In genomic region chr8:95001655-95002054, GRCm38 (mm10) we compare ENCODE assay signal across 8 mouse cellular contexts. TPM values are rescaled to one million over a fixed set of nuclear protein-coding genes. Genes with fewer than 3 reads are reported as not detected.
DNase-seq lines count a peak whose midpoint lies in the region; ATAC-seq and TF ChIP-seq lines count a peak whose summit lies in the region.

No protein-coding gene starts in this region.

- peak overlapping the region; percentile 26; the same call in 1 of the 2 replicates for H3K27ac ChIP-seq in intestine, embryonic 16.5 days (ENCODE audit: low read length)
- H3K27ac ChIP-seq in midbrain, embryonic 12.5 days (replicated peaks) = peak overlapping the region; percentile 99; the same call in 1 of the 2 replicates
- no peak overlapping the region for H3K27ac ChIP-seq in small intestine, adult 2 months (ENCODE audit: insufficient read depth, low read depth, low read length)

- H3K36me3 ChIP-seq in intestine, embryonic 16.5 days (ENCODE audit: control insufficient read depth, insufficient read depth, low read length) = no peaks in the 10 kb centered on the region
- H3K36me3 ChIP-seq in midbrain, embryonic 12.5 days = peaks cover 55% of the 10 kb centered on the region
- H3K36me3 ChIP-seq in small intestine, adult 2 months (ENCODE audit: control insufficient read depth, insufficient read depth, low read length) = peaks cover 4% of the 10 kb centered on the region; the same call in 1 of the 2 replicates

- no peaks in the 10 kb centered on the region for H3K27me3 ChIP-seq in intestine, embryonic 16.5 days (replicated peaks; ENCODE audit: control insufficient read depth, insufficient read depth, low read length)
- no peaks in the 10 kb centered on the region for H3K27me3 ChIP-seq in midbrain, embryonic 12.5 days
- no peaks in the 10 kb centered on the region for H3K27me3 ChIP-seq in small intestine, adult 2 months (ENCODE audit: control insufficient read depth, insufficient read depth, low read length)

- no peak overlapping the region for H3K4me2 ChIP-seq in intestine, embryonic 16.5 days (ENCODE audit: low read depth, low read length)
- peak overlapping the region; percentile 89 for H3K4me2 ChIP-seq in midbrain, embryonic 12.5 days (replicated peaks)

- WGBS in intestine, embryonic 16.5 days = 11% methylated on average over 7 of the region's 7 CpGs
- 6% methylated on average over 7 of the region's 7 CpGs for WGBS in midbrain, embryonic 12.5 days
- 5% methylated on average over 7 of the region's 7 CpGs for WGBS in small intestine, adult 2 months

- intact Hi-C loops in left cerebral cortex, postnatal 4 days (cut with DNase I) = loop anchor here (5.0 kb wide), 1 partner anchor 49 kb away; no protein-coding TSS in a partner anchor

- TF ChIP-seq POLR2A in small intestine, adult 2 months (IDR thresholded peaks at IDR 0.05; ENCODE audit: low read depth, low read length) = no peak

- H3K9ac ChIP-seq in intestine, embryonic 16.5 days (ENCODE audit: low read depth, low read length) = 0 out of 2 replicates have a peak overlapping the region, but pooled peaks have one; percentile 39
- H3K9ac ChIP-seq in midbrain, embryonic 12.5 days (replicated peaks) = no peak overlapping the region

- H3K4me3 ChIP-seq in intestine, embryonic 16.5 days (ENCODE audit: low read length) = no peak overlapping the region
- peak overlapping the region; percentile 66; the same call in 1 of the 2 replicates for H3K4me3 ChIP-seq in midbrain, embryonic 12.5 days
- no peak overlapping the region for H3K4me3 ChIP-seq in small intestine, adult 2 months (ENCODE audit: low read depth, low read length)

- no peaks in the 10 kb centered on the region for H3K9me3 ChIP-seq in intestine, embryonic 16.5 days (ENCODE audit: control insufficient read depth, low read length)
- H3K9me3 ChIP-seq in midbrain, embryonic 12.5 days = no peaks in the 10 kb centered on the region

- H3K4me1 ChIP-seq in intestine, embryonic 16.5 days (ENCODE audit: control insufficient read depth, insufficient read depth, low read length) = peaks cover 28% of the 10 kb centered on the region
- H3K4me1 ChIP-seq in midbrain, embryonic 12.5 days = peaks cover 58% of the 10 kb centered on the region
- H3K4me1 ChIP-seq in small intestine, adult 2 months (ENCODE audit: control insufficient read depth, insufficient read depth, insufficient read length, low read length) = peaks cover 4% of the 10 kb centered on the region

- ATAC-seq in granulocyte monocyte progenitor cell, adult 5-6 weeks (replicated peaks; ENCODE audit: poor library complexity, severe bottlenecking) = peak; percentile 71
- ATAC-seq in intestine, embryonic 16.5 days = peak; percentile 69
- ATAC-seq in midbrain, embryonic 12.5 days (ENCODE audit: low FRiP score, low read depth) = peak; percentile 62

- peak; percentile 54 for DNase-seq in 3134 (ENCODE audit: extremely low read depth, insufficient read length, low spot score)
- DNase-seq in adrenal gland, adult 2 months = peak; percentile 84
- peak; percentile 87 for DNase-seq in embryo, embryonic 11 days
- peak; percentile 79 for DNase-seq in left cerebral cortex, postnatal 4 days

- TF ChIP-seq CTCF in small intestine, adult 2 months (IDR thresholded peaks at IDR 0.05; ENCODE audit: extremely low read depth, insufficient read length, insufficient replicate concordance, low read depth, low read length) = peak; percentile 92

RNA-seq across cellular contexts. Expression of gene Adgrg3, which starts 15.8 kb away (rescaled TPM):
- total RNA-seq in adrenal gland, adult 2 months (2021) = 1 to 10 TPM; 2.0 to 2.8 TPM
- 9.1 and 11.2 TPM in 2 replicates for polyA plus RNA-seq in adrenal gland, adult 2 months (2012; rRNA removed)
- total RNA-seq in granulocyte monocyte progenitor cell, adult 5-6 weeks (2014; fragmentation: Nextera tagmentation) = 142 and 175 TPM in 2 replicates
- total RNA-seq in granulocyte monocyte progenitor cell, adult 5-6 weeks (2017) = 170 and 173 TPM in 2 replicates
- polyA plus RNA-seq in intestine, embryonic 16.5 days (2015; fragmentation: Nextera tagmentation; extraction: Ambion mirVana) = 3.0 and 3.6 TPM in 2 replicates
- 1 to 10 TPM; 1.1 to 2.1 TPM for total RNA-seq in left cerebral cortex, postnatal 4 days (2021)
- 1.7 and 2.7 TPM in 2 replicates for polyA plus RNA-seq in midbrain, embryonic 12.5 days (2016; fragmentation: Nextera tagmentation; extraction: Ambion mirVana)
- polyA plus RNA-seq in small intestine, adult 2 months (2012; rRNA removed) = 3.5 and 7.6 TPM in 2 replicates

RNA-seq across cellular contexts. Expression of gene Adgrg1, which starts 27.1 kb away (rescaled TPM):
- total RNA-seq in adrenal gland, adult 2 months (2021) = 10 to 100 TPM; 17.3 to 24.3 TPM
- polyA plus RNA-seq in adrenal gland, adult 2 months (2012; rRNA removed) = 40.2 and 56.5 TPM in 2 replicates
- total RNA-seq in granulocyte monocyte progenitor cell, adult 5-6 weeks (2014; fragmentation: Nextera tagmentation) = 115 and 208 TPM in 2 replicates
- total RNA-seq in granulocyte monocyte progenitor cell, adult 5-6 weeks (2017) = 50.3 and 50.9 TPM in 2 replicates
- 24.4 and 26.8 TPM in 2 replicates for polyA plus RNA-seq in intestine, embryonic 16.5 days (2015; fragmentation: Nextera tagmentation; extraction: Ambion mirVana)
- total RNA-seq in left cerebral cortex, postnatal 4 days (2021) = 100 to 1,000 TPM; 125 to 153 TPM
- 193 and 210 TPM in 2 replicates for polyA plus RNA-seq in midbrain, embryonic 12.5 days (2016; fragmentation: Nextera tagmentation; extraction: Ambion mirVana)
- polyA plus RNA-seq in small intestine, adult 2 months (2012; rRNA removed) = 32.3 and 36.4 TPM in 2 replicates

RNA-seq across cellular contexts. Expression of gene Drc7, which starts 53.2 kb away (rescaled TPM):
- not detected for total RNA-seq in adrenal gland, adult 2 months (2021)
- polyA plus RNA-seq in adrenal gland, adult 2 months (2012; rRNA removed) = not detected in 2 replicates
- 1.8 and 2.5 TPM in 2 replicates for total RNA-seq in granulocyte monocyte progenitor cell, adult 5-6 weeks (2014; fragmentation: Nextera tagmentation)
- 1.2 and 3.7 TPM in 2 replicates for total RNA-seq in granulocyte monocyte progenitor cell, adult 5-6 weeks (2017)
- 0.07 TPM in 1 of 2 replicates, not detected in the other for polyA plus RNA-seq in intestine, embryonic 16.5 days (2015; fragmentation: Nextera tagmentation; extraction: Ambion mirVana)
- 1 to 10 TPM; 2.7 to 3.0 TPM for total RNA-seq in left cerebral cortex, postnatal 4 days (2021)
- polyA plus RNA-seq in midbrain, embryonic 12.5 days (2016; fragmentation: Nextera tagmentation; extraction: Ambion mirVana) = 0.21 TPM in 1 of 2 replicates, not detected in the other
- not detected in 2 replicates for polyA plus RNA-seq in small intestine, adult 2 months (2012; rRNA removed)
